Mouse (Mus musculus): Measurements from ENCODE around the gene Mus81.

DNA sequence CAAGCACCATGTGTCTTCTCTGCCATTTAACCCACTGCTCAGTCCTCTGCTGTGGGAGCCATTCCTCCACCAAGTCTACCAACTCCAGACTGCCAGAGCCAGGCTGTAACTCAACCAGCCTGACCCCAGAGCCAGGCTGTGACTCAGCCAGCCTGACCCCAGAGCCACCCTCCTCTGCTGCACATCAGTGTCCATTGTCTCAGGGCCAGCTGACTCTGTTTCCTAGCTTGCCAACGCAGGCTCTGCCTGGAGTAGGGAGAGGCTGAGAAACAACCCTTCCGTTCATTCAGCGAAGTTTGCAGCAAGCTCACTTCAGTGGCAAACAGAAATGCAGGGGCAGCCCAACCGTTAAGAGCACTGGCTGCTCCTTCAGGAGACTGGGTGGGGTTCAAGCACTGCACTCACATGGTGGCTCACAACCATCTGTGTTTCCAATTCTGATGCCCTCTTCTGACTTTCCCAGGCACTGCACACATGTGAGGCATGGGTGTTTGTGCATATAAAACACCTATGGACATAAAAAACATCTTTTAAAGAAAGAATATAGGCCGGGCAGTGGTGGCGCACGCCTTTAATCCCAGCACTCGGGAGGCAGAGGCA, 28.8 kb upstream of the Mus81 start:
- TF ChIP-seq POLR2A (IDR thresholded peaks at IDR 0.05; ENCODE audit: borderline replicate concordance, insufficient read depth, low read length) (no peak), CTCF (IDR thresholded peaks at IDR 0.05; ENCODE audit: borderline replicate concordance, insufficient read depth, low read depth, low read length) (no peak)

All from cerebellum, adult 2 months (tissue).